Mouse (Mus musculus): ENCODE data around the gene Gng7.

Gng7 gene

GRCm38 (mm10) chr10:80946684-80947437 lies 67.9 kb downstream of the Gng7 start:
- ATAC-seq (ENCODE audit: low TSS enrichment): no peak

- ATAC-seq (ENCODE audit: low TSS enrichment): no peak
These were observed 70.5 kb downstream of the Gng7 start for GRCm38 (mm10) chr10:80944231-80944630.

- ATAC-seq (ENCODE audit: low TSS enrichment): no peak
These were observed 71.0 kb downstream of the Gng7 start for GRCm38 (mm10) chr10:80943701-80944100.

DNA sequence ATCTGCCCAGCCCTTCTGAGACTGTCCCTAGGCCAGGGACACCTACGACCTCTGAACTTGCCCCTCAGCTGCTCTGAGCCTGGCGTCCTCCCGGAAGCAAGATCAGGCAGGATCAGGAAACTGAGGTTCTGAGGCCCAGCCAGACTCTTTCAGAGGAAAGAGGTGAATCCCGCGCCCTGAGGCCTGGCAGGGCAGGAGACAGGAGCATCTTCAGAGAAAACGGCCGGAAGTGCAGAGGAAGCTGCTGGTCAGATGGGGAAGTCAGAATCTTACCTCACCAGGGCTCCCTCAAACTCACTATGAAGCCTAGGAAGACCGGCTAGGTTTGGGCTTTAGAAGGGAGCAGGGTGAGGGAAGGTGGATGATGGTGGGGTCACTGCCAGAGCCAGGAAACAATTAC lies 71.8 kb downstream of the Gng7 start:
- ATAC-seq (ENCODE audit: low TSS enrichment): no peak

DNA sequence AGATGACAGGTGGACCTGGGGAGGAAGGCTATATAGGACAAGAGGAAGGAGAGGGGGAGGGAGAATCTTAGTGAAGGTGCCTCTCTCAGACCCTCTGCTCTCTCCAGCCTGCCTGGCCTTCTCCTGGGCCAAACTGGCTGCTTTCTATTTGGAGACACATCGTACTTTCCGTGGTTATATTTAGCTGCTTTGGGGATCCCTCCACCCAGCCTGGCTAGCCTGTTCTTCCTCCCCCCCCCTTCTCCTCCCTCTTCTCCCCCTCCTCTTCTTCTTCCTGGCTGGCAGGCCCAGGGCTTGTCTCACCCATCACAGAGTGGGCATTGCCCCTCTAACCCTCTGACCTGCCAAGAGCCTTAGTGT lies 73.8 kb downstream of the Gng7 start:
- no peak for ATAC-seq (ENCODE audit: low TSS enrichment)

GRCm38 (mm10) chr10:80940320-80940987 lies 74.3 kb downstream of the Gng7 start:
- ATAC-seq (ENCODE audit: low TSS enrichment): no peak

DNA sequence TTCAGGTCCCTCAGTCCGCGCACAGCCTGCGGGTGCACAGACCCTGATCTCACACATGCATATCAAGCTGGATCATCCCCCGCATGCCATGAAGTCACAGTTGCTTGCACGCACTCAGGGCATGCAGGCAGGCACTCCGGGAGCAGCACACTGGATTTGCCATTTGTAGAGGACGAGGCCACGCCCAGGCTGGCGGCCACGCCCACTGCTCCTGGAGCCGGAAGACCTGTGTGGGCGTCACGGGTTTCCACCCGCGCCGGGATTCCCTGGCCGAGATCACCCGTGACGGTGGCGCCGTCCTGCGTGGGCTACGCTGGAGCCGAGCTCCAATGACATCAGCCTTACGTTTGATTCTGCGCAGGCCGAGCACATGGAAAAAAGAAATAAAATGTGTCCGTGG lies 75.1 kb downstream of the Gng7 start:
- peak; percentile 54 for ATAC-seq (ENCODE audit: low TSS enrichment)

GRCm38 (mm10) chr10:80938831-80939550 lies 75.8 kb downstream of the Gng7 start:
- no peak for ATAC-seq (ENCODE audit: low TSS enrichment)

- no peak for ATAC-seq (ENCODE audit: low TSS enrichment)
These were observed 77.1 kb downstream of the Gng7 start for GRCm38 (mm10) chr10:80937646-80938045.

- no peak for ATAC-seq (ENCODE audit: low TSS enrichment)
These were observed 78.0 kb downstream of the Gng7 start for GRCm38 (mm10) chr10:80936810-80937164.

GRCm38 (mm10) chr10:80936135-80936809 lies 78.5 kb downstream of the Gng7 start:
- ATAC-seq (ENCODE audit: low TSS enrichment): no peak

- ATAC-seq (ENCODE audit: low TSS enrichment): no peak
These were observed 79.0 kb downstream of the Gng7 start for GRCm38 (mm10) chr10:80935698-80936097.

DNA sequence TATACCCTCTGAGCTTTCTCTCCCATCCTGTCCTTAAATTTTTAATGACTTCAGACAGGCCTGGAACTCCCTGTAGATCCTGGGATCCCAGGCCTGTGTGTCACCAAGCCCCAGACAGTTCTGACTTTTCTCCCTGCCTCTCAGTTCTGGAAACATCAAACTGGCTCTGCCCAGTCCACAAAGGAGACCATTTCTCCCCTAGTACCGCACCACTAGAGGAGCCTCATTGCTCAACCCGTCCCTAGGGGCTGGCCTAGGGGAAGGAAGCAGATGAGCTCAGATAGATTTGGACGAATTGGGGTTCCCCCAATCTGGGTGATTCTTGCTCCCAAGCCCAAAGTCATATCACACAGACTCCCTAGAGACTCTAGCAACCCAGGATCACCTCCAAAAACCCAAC lies 79.5 kb downstream of the Gng7 start:
- no peak for ATAC-seq (ENCODE audit: low TSS enrichment)

GRCm38 (mm10) chr10:80934136-80934985 lies 80.4 kb downstream of the Gng7 start:
- no peak for ATAC-seq (ENCODE audit: low TSS enrichment)

DNA sequence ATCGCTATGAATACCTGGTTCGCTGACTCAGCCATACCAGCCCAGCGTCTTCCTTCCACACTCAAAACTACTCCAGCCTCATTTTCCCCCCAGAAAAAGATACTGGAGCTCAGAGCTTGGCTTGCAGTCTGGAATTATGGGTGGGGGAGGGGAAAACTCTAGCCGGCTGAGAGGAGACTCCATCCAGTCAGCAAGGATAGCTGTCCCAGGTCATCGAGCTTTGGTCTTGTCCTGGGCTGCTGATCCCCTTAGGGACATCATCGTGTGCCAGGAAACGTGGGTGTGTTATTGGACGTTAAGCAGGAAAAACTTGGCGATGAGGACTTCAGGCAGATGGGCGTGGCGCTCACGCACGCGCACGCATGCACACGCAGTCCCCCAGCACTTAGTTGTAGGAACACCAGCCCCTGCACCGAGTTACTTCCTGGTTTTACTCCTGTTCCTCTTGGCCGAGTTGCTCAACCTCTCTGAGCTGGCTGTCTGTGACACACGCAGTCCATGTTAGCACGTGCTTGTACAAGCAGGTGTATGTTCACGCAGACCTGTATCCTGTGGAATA lies 81.2 kb downstream of the Gng7 start:
- ATAC-seq (ENCODE audit: low TSS enrichment): no peak

DNA sequence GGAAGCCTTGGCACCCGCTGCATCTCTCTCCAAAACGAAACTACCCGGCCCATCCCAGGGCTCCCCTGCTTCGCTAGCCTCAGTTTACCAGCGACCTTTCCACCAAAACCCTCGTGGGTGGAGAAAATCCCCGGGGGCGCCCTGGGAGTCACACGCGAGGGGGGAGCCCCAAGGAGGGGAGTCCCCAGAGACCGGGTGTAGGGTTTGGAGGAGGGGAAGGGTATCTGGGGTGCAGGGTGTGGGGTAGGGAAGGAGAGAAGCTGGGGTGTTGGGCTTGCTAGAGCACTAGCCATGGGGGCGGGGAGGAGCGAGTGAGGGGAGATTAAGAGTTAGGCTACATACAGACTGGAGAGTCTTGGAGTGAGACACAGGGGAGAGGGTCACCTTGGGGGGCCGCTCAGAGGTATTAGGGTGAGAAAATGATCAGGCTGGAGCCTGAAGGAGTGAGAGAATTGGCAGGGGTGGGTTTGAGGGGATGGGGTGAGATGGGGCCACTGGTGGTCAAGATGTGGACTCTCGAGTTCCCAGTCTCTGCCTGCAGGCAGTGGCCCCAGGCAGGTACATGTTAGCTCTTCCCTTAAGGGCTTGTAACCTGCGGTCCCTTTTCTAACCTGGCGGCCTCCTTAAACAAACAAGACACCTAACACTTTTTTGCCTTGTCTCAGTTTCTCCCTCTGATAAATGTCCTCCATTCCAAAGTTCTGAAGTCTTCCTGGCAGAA lies 81.9 kb downstream of the Gng7 start:
- ATAC-seq (ENCODE audit: low TSS enrichment): no peak

GRCm38 (mm10) chr10:80932206-80932605 lies 82.5 kb downstream of the Gng7 start:
- ATAC-seq (ENCODE audit: low TSS enrichment): no peak

DNA sequence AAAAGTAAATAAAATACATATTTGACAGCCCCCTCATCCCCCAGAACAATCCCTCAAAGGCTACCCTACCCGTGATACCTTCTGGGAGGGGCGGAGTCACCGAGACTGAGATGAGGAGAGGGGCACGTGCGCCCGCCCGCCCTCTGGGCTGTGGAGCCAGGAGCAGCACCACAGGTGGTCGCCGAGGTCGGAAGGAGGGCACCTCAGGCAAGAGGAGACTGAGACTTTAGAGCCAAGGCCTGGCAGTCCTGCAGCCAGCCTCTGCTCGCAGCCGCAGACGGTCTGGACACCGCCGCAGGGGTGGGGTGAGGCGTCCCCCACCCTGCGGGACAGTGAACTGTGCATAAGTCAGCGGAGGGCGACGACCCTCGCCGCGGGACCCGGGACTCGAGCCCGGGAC lies 83.0 kb downstream of the Gng7 start:
- no peak for ATAC-seq (ENCODE audit: low TSS enrichment)

DNA sequence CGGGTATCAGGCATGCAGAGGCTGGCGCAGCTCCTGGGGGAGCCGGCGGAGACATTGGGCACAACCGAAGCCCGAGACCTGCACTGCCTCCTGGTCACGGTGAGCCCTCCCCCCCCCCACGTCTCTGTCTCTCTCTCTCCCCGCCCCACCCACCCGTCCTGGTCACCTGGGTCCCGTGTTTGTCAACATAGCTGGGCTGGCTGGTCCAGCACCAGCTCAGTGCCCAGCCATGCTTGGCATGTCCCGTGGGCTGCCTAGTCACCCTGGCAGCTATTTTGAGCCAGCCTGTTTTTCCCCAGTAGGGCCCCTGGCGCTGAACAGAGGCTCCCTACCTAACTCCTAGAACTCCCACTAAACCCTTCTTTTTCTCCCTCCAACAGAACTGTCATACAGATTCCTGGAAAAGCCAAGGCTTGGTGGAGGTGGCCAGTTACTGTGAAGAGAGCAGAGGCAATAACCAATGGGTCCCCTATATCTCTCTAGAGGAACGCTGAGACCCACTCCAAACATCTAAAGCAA lies 83.5 kb downstream of the Gng7 start:
- no peak for ATAC-seq (ENCODE audit: low TSS enrichment)
